Mouse (Mus musculus) heart, embryonic 10.5 days (tissue): ENCODE measurements at regions not wholly inside any gene's neighbourhood (a gene's known extent, or its start where the extent isn't known, plus 50 kb on each side); places are given as distances from the start of the nearest gene placed in this dataset.

Experiments used
- DNase-seq: peaks from one replicate; pipeline ENCODE4 v3.0.0-alpha.2; 2017; ENCODE audit warnings: low spot score
- H3K27ac ChIP-seq: fragments of 300-500 bp; sonication (generic); 2 replicates; pipeline ENCODE4 v1.5.1; 2016; ENCODE audit warnings: mild to moderate bottlenecking
- H3K27me3 ChIP-seq: fragments of 300-500 bp; sonication (generic); 2 replicates; pipeline ENCODE4 v1.6.1; 2016; ENCODE audit warnings: mild to moderate bottlenecking; ENCODE audit not compliant: poor library complexity, insufficient read depth, severe bottlenecking
- H3K36me3 ChIP-seq: fragments of 300-500 bp; sonication (generic); 2 replicates; pipeline ENCODE4 v1.6.1; 2016; ENCODE audit warnings: mild to moderate bottlenecking, moderate library complexity
- H3K4me1 ChIP-seq: fragments of 300-500 bp; sonication (generic); 2 replicates; pipeline ENCODE4 v1.6.1; 2016; ENCODE audit warnings: mild to moderate bottlenecking
- H3K4me3 ChIP-seq: fragments of 300-500 bp; sonication (generic); 2 replicates; pipeline ENCODE4 v1.5.1; 2016; ENCODE audit warnings: mild to moderate bottlenecking, moderate library complexity
- H3K9me3 ChIP-seq: fragments of 300-500 bp; sonication (generic); 2 replicates; pipeline ENCODE4 v1.6.1; 2016; ENCODE audit warnings: mild to moderate bottlenecking, moderate library complexity
- WGBS: fragments of 180-500 bp; shearing (Covaris S2); methylation state at CpG from one replicate; pipeline ENCODE4 v1.1.7; 2016; 5-methylcytosine and 5-hydroxymethylcytosine counted together

- DNase-seq = no peak
- 90% methylated on average over 8 of the region's 8 CpGs for WGBS
- peaks cover 32% of the 10 kb centered on the region for H3K4me1 ChIP-seq
- H3K4me3 ChIP-seq = no peak overlapping the region
- peaks cover 9% of the 10 kb centered on the region for H3K27me3 ChIP-seq
- H3K36me3 ChIP-seq = no peaks in the 10 kb centered on the region
- no peaks in the 10 kb centered on the region for H3K9me3 ChIP-seq
- peak overlapping the region; percentile 43 for H3K27ac ChIP-seq
Measured at GRCm38 (mm10) chr6:51212216-51212615, 220.3 kb upstream of the Nfe2l3 start.

- no peaks in the 10 kb centered on the region for H3K9me3 ChIP-seq
- 83% methylated on average over 10 of the region's 10 CpGs for WGBS
- no peak for DNase-seq
- no peaks in the 10 kb centered on the region; the same call in 1 of the 2 replicates for H3K27me3 ChIP-seq
- H3K4me1 ChIP-seq = peaks cover 20% of the 10 kb centered on the region
- H3K36me3 ChIP-seq = no peaks in the 10 kb centered on the region
- H3K27ac ChIP-seq = no peak overlapping the region
- no peak overlapping the region for H3K4me3 ChIP-seq
Measured at GRCm38 (mm10) chr6:51215371-51215770, 217.1 kb upstream of the Nfe2l3 start.

GRCm38 (mm10) chr6:51216472-51216871 lies 216.0 kb upstream of the Nfe2l3 start:
- Histone ChIP-seq H3K27me3 (no peaks in the 10 kb centered on the region; the same call in 1 of the 2 replicates), H3K36me3 (no peaks in the 10 kb centered on the region), H3K4me1 (peaks cover 11% of the 10 kb centered on the region), H3K4me3 (no peak overlapping the region), H3K9me3 (no peaks in the 10 kb centered on the region), H3K27ac (no peak overlapping the region)
- DNase-seq = no peak
- 51% methylated on average over 8 of the region's 8 CpGs for WGBS

- peaks cover 5% of the 10 kb centered on the region; the same call in 1 of the 2 replicates for H3K4me1 ChIP-seq
- H3K9me3 ChIP-seq = no peaks in the 10 kb centered on the region
- no peak overlapping the region for H3K4me3 ChIP-seq
- H3K27ac ChIP-seq = no peak overlapping the region
- no peak for DNase-seq
- H3K36me3 ChIP-seq = no peaks in the 10 kb centered on the region
- no peaks in the 10 kb centered on the region; the same call in 1 of the 2 replicates for H3K27me3 ChIP-seq
- WGBS = 82% methylated on average over 12 of the region's 12 CpGs
Measured at GRCm38 (mm10) chr6:51219691-51220090, 212.8 kb upstream of the Nfe2l3 start.

- Histone ChIP-seq H3K4me1 (peaks cover 5% of the 10 kb centered on the region; the same call in 1 of the 2 replicates), H3K27me3 (no peaks in the 10 kb centered on the region; the same call in 1 of the 2 replicates), H3K4me3 (no peak overlapping the region), H3K9me3 (no peaks in the 10 kb centered on the region), H3K36me3 (no peaks in the 10 kb centered on the region), H3K27ac (no peak overlapping the region)
- no peak for DNase-seq
- WGBS = 44% methylated on average over 4 of the region's 4 CpGs
Measured at GRCm38 (mm10) chr6:51220778-51221177, 211.7 kb upstream of the Nfe2l3 start.

- Histone ChIP-seq H3K4me1 (peaks cover 7% of the 10 kb centered on the region; the same call in 1 of the 2 replicates), H3K9me3 (no peaks in the 10 kb centered on the region), H3K4me3 (no peak overlapping the region), H3K27ac (no peak overlapping the region), H3K27me3 (no peaks in the 10 kb centered on the region), H3K36me3 (no peaks in the 10 kb centered on the region)
- 57% methylated on average over 11 of the region's 11 CpGs for WGBS
- peak; percentile 62 for DNase-seq
Measured at GRCm38 (mm10) chr6:51236077-51236740, 196.3 kb upstream of the Nfe2l3 start.

GRCm38 (mm10) chr6:51240039-51240438 lies 192.4 kb upstream of the Nfe2l3 start:
- no peaks in the 10 kb centered on the region for H3K27me3 ChIP-seq
- no peaks in the 10 kb centered on the region for H3K36me3 ChIP-seq
- H3K4me1 ChIP-seq = peaks cover 7% of the 10 kb centered on the region; the same call in 1 of the 2 replicates
- no peak overlapping the region for H3K27ac ChIP-seq
- DNase-seq = peak; percentile 61
- 75% methylated on average over 3 of the region's 3 CpGs for WGBS
- no peak overlapping the region for H3K4me3 ChIP-seq
- no peaks in the 10 kb centered on the region for H3K9me3 ChIP-seq

- H3K27ac ChIP-seq = no peak overlapping the region
- H3K9me3 ChIP-seq = no peaks in the 10 kb centered on the region
- H3K36me3 ChIP-seq = no peaks in the 10 kb centered on the region
- H3K27me3 ChIP-seq = no peaks in the 10 kb centered on the region
- DNase-seq = no peak
- H3K4me1 ChIP-seq = no peaks in the 10 kb centered on the region
- H3K4me3 ChIP-seq = no peak overlapping the region
Measured at GRCm38 (mm10) chr6:51250233-51250632, 182.2 kb upstream of the Nfe2l3 start.

GRCm38 (mm10) chr6:51251432-51251831 lies 181.0 kb upstream of the Nfe2l3 start:
- Histone ChIP-seq H3K27me3 (no peaks in the 10 kb centered on the region), H3K4me1 (no peaks in the 10 kb centered on the region), H3K36me3 (no peaks in the 10 kb centered on the region), H3K27ac (no peak overlapping the region), H3K9me3 (no peaks in the 10 kb centered on the region), H3K4me3 (no peak overlapping the region)
- no peak for DNase-seq
- WGBS = 88% methylated on average over 2 of the region's 2 CpGs

GRCm38 (mm10) chr6:51252721-51253120 lies 179.7 kb upstream of the Nfe2l3 start:
- 78% methylated on average over 3 of the region's 3 CpGs for WGBS
- Histone ChIP-seq H3K27ac (no peak overlapping the region), H3K4me3 (no peak overlapping the region), H3K27me3 (no peaks in the 10 kb centered on the region), H3K4me1 (peaks cover 7% of the 10 kb centered on the region), H3K9me3 (no peaks in the 10 kb centered on the region), H3K36me3 (no peaks in the 10 kb centered on the region)
- DNase-seq = no peak

- H3K4me3 ChIP-seq = no peak overlapping the region
- no peaks in the 10 kb centered on the region; the same call in 1 of the 2 replicates for H3K9me3 ChIP-seq
- WGBS = 74% methylated on average over 4 of the region's 4 CpGs
- H3K4me1 ChIP-seq = peaks cover 13% of the 10 kb centered on the region
- no peak for DNase-seq
- no peak overlapping the region for H3K27ac ChIP-seq
- H3K27me3 ChIP-seq = no peaks in the 10 kb centered on the region
- no peaks in the 10 kb centered on the region for H3K36me3 ChIP-seq
Measured at GRCm38 (mm10) chr6:51256631-51257030, 175.8 kb upstream of the Nfe2l3 start.

GRCm38 (mm10) chr6:51257524-51257923 lies 174.9 kb upstream of the Nfe2l3 start:
- no peaks in the 10 kb centered on the region for H3K36me3 ChIP-seq
- DNase-seq = no peak
- WGBS = 55% methylated on average over 6 of the region's 6 CpGs
- H3K27ac ChIP-seq = no peak overlapping the region
- H3K27me3 ChIP-seq = no peaks in the 10 kb centered on the region
- H3K4me3 ChIP-seq = no peak overlapping the region
- H3K9me3 ChIP-seq = no peaks in the 10 kb centered on the region; the same call in 1 of the 2 replicates
- H3K4me1 ChIP-seq = peaks cover 13% of the 10 kb centered on the region

- no peaks in the 10 kb centered on the region for H3K36me3 ChIP-seq
- no peak for DNase-seq
- 48% methylated on average over 2 of the region's 2 CpGs for WGBS
- H3K27ac ChIP-seq = no peak overlapping the region
- no peaks in the 10 kb centered on the region; the same call in 1 of the 2 replicates for H3K9me3 ChIP-seq
- peaks cover 13% of the 10 kb centered on the region for H3K4me1 ChIP-seq
- H3K27me3 ChIP-seq = no peaks in the 10 kb centered on the region
- no peak overlapping the region for H3K4me3 ChIP-seq
Measured at GRCm38 (mm10) chr6:51258304-51258703, 174.2 kb upstream of the Nfe2l3 start.

- Histone ChIP-seq H3K27me3 (no peaks in the 10 kb centered on the region), H3K27ac (no peak overlapping the region), H3K4me1 (no peaks in the 10 kb centered on the region), H3K4me3 (no peak overlapping the region), H3K9me3 (no peaks in the 10 kb centered on the region; the same call in 1 of the 2 replicates), H3K36me3 (no peaks in the 10 kb centered on the region)
- no peak for DNase-seq
- WGBS = 82% methylated on average over 4 of the region's 4 CpGs
Measured at GRCm38 (mm10) chr6:51263595-51263994, 168.9 kb upstream of the Nfe2l3 start.
